Mouse (Mus musculus) bone marrow, adult 2 months (tissue): ENCODE measurements around the gene Mybphl. TPM values are rescaled to one million over a fixed set of nuclear protein-coding genes. Genes with fewer than 3 reads are reported as not detected.

Experiments
- H3K27ac ChIP-seq: fragments of 200-500 bp; 2 replicates; pipeline ENCODE4 v1.5.1; 2012; ENCODE audit warnings: low read depth, mild to moderate bottlenecking, control low read depth, inconsistent platforms, low read length; ENCODE audit not compliant: control insufficient read depth, poor library complexity, insufficient read depth
- H3K4me1 ChIP-seq: fragments of 200-500 bp; 2 replicates; pipeline ENCODE4 v1.6.1; 2011; ENCODE audit warnings: low read length; ENCODE audit not compliant: control insufficient read depth, insufficient read depth
- H3K4me3 ChIP-seq: fragments of 200-500 bp; replicated peaks from 2 replicates; pipeline ENCODE3; 2011; ENCODE audit warnings: mild to moderate bottlenecking, low read depth, low read length, control low read depth; ENCODE audit not compliant: control insufficient read depth
- CTCF ChIP-seq: fragments of 200-500 bp; IDR thresholded peaks from 2 replicates; pipeline ENCODE4 v1.5.1; 2011; ENCODE audit warnings: low read length, control low read depth; ENCODE audit not compliant: control insufficient read depth, insufficient read depth
- POLR2A ChIP-seq: fragments of 200-500 bp; IDR thresholded peaks from 2 replicates; pipeline ENCODE4 v1.6.1; 2011; ENCODE audit warnings: low read depth, mild to moderate bottlenecking, control low read depth, low read length, borderline replicate concordance; ENCODE audit not compliant: control insufficient read depth
- WGBS: fragments of 180-500 bp; shearing (Covaris S2); methylation state at CpG from one replicate; pipeline ENCODE4 v1.1.7; 2018; 5-methylcytosine and 5-hydroxymethylcytosine counted together
- polyA plus RNA-seq: library from polyadenylated mRNA; stranded (reverse); fragments of >200 nt; gene quantifications from 2 replicates; pipeline ENCODE4 v1.2.4, GENCODE M21; 2011; ENCODE audit warnings: low replicate concordance; ENCODE audit not compliant: missing spikeins, insufficient read depth, insufficient read length

Mybphl gene
- polyA plus RNA-seq, 1 experiment: not detected

DNA sequence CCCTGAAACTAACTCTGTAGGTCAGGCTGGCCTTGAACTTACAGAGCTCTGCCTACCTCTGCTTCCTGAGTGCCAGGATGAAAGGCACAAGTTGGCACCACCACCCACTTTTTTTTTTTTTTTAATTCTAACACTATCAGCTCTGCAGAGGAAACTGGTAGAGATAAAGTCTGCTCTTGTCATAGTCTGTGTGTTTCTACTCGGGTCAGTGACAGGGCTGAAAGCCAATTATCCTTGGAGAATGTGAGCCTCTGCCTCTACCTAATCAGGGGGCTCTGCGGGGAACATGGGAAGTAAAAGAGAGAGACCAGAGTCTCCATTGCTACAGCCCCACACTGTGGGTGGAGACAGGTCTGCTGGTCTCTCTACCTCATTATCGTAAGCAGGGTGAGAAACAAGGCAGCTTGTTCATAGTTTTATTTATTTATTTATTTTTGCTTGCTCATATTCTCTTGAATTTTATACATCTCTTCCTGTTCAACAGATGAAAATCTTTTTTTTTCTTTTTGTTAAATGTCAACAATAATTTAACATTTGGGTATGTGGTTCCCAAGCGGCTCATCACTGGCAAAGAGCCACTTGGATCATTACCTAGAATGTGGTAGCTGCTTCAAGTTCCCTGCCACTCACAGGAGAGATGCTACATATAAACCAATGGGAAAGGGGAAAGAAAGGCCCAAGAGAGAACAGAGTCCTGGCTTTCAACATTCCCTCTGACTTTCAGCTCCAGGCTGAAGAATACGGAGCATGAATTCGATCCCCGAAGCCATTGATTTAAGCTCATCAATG is 14.4 kb downstream of the Mybphl start:
- TF ChIP-seq POLR2A (no peak), CTCF (no peak)
- no peak overlapping the region for H3K27ac ChIP-seq
- peaks cover 6% of the 10 kb centered on the region for H3K4me1 ChIP-seq
- H3K4me3 ChIP-seq: no peak overlapping the region
- 78% methylated on average over 7 of the region's 7 CpGs for WGBS

DNA sequence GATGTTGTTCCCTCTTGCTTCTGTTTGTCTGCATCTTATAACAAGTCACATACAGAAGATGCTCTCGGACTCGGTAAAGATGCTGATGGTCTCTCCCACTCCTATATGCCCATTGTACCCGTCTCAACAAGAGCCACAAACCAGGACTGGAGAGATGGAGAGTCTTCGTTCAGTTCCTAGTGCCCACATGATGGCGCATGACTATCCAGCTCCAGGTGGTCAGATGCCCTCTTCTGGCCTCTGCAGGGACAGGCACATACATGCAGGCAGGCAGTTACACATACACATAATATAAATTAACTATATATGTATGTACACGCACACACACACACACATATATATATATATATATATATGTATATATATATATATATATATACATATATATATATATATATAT is 16.0 kb downstream of the Mybphl start:
- Histone ChIP-seq H3K4me3 (no peak overlapping the region), H3K27ac (no peak overlapping the region), H3K4me1 (peaks cover 6% of the 10 kb centered on the region)
- TF ChIP-seq POLR2A (no peak), CTCF (peak; percentile 74)
- WGBS: 68% methylated on average over 6 of the region's 6 CpGs

DNA sequence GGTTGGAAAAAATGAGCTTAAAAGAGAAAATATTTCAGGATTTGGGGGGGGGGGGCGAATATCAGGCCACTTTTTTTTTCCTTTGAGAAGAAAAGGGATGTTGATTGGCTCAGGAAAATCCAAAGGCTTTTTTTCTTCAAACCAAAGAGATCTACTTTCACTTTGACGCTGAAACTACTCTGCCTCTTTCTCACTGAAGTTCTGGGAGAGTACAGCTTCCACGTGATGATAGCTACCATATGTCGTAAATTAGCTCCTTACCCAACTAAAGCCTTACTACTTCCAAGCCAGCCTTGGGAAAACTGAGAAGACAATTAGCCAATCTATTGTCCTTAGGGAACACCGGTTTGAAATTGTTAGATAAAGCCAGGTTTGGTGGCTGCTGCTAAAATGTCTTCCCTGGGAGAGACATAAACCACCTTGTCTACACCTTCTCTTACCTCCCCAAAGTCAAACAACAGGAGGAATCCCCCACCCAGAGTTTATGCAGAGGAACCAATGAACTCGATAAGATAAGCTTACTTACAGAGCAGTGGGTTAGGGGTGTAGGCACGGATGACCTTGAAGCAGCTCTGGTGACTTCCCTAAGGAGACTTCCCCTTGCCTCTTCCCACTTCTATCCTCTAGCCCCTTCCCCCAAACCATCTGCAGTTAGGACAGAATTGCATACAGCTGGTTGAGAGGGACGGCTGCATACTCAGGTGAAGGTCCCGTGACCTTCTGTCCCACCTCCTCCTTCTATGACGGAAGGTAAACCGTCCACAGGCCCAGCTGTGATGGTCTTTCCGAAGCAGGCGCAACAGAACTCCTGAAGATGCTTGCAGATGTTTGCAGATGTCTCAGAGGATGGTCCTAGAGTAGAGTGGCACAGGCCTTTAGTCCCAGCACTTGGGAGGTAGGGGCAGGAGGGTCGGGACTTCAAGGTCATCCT is 17.5 kb downstream of the Mybphl start:
- Histone ChIP-seq H3K4me3 (peak overlapping the region; percentile 34), H3K27ac (no peak overlapping the region), H3K4me1 (peaks cover 6% of the 10 kb centered on the region)
- whole genome bisulfite sequencing: 39% methylated on average over 14 of the region's 14 CpGs
- no peak for TF ChIP-seq CTCF
- no peak for TF ChIP-seq POLR2A

DNA sequence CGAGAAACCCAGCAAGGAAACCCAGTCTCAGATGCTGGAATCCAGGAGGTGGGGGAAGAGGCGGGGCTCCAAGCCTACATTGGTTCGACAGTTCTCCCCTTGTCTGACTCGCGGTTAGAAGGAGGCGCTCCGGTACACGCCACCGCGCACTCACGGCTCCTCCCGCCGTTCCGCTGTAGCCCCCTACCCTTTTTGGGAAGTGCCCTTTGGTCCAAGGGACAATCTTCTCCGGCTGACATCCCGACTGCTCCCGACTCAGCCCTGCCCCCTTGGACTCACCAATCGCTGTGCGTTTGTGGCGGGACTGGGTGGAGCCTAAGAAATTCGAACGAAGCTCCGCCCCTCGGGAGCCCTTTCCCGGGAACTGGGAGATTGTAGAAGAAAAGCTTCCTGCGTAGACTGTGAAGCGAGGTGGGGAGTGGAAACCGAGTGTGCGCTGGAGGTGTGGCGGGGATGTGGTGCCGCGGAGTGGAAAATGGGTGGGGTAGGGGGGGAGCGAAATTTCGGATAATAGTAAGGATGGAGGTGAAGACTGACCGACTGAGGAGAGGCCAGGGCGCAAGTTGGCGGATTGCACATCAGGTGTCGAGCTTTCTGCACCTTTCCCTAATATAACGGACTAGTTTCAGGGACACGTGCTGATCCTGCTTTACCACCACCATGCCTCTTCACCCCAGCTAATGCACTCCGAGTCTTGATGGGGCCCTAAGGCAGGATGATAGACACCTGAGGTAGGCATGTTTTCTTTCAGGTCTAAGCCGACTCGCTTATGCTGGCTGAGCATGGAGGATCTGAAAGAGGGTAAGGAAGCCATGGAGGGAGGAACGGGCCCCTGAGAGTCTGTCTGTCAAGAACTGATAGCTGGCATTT is 19.0 kb downstream of the Mybphl start, which contains the start of gene Psrc1:
Gene Psrc1 (plus strand): TSS at position 355 of the 870 bp plus-strand sequence.
- no peak for TF ChIP-seq CTCF
- TF ChIP-seq POLR2A: peak; percentile 13; the same call in 1 of the 2 replicates
- 2% methylated on average over 44 of the region's 44 CpGs for WGBS
- Histone ChIP-seq H3K27ac (peak within 1 kb of the TSS; percentile 7; the same call in 1 of the 2 replicates), H3K4me1 (peaks cover 6% of the 10 kb centered on the region), H3K4me3 (peak within 1 kb of the TSS; percentile 93)

DNA sequence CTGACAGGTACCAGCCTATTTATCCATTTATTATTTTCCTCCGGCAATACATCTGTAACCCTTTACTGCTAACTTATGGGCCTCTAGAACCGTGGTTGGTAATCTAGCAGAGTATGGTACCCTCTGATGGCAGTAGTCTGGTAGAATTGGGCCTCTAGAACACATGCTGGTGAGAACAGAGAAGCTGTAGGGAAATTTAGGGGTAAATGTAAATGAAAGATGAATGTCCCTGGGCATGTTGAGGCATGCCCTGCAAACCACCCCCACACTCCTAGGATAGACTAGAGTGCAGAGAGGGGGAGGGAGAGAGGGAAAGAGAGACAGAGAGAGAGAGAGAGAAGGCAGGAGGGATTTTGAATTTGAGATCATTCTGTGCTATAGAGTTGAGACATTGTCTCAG is 19.7 kb downstream of the Mybphl start:
- peak overlapping the region; percentile 93 for H3K4me3 ChIP-seq
- TF ChIP-seq CTCF (no peak), POLR2A (no peak)
- peaks cover 7% of the 10 kb centered on the region for H3K4me1 ChIP-seq
- WGBS: 66% methylated on average over 2 of the region's 2 CpGs
- H3K27ac ChIP-seq: no peak overlapping the region

DNA sequence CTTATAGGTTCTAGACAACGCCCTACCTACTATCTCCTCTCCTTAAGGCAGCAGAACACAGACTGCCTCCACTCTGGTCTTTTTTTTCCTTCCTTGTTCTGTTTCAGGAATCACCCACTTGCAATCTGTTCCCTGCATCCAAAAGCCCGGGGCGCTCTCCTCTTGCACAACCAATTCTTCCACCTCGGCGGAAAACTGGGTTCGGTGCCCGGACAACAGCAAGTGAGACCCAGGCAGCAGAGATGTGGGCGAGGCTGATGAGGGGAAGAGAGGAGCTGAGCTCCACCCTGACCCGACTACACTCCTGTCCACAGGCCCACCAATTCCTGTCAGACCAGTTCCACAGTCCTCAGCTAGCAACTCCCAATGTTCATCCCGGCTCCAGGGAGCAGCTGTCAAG is 21.5 kb downstream of the Mybphl start:
- H3K4me1 ChIP-seq: peaks cover 8% of the 10 kb centered on the region

DNA sequence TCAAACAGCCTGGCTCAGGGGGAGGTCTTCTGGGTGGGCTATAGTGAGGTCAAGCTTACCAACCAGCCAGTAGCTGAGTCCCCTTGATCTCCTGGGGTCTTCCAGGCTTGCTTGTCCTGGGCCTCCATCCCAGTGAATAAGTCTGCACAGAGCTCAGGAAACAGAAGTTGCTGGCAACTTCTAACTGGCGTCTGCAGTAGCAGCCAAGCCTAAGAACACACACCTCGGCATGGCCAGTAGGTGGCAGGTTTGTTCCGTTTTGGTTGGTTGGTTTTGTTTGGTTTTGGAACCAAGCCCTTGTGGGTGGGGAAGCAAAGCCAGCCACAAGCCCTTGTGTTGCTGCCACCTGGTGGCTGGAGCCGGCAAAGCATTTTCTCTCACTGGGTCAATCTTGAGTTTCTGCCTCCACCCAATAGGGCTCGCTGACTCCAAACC is 24.4 kb downstream of the Mybphl start:
- Histone ChIP-seq H3K4me1 (peaks cover 1% of the 10 kb centered on the region; the same call in 1 of the 2 replicates), H3K4me3 (no peak overlapping the region), H3K27ac (no peak overlapping the region)
- 0% methylated on average over 5 of the region's 5 CpGs for WGBS
- TF ChIP-seq CTCF (peak; percentile 99), POLR2A (no peak)

More for the DNA sequence above, 21.5 kb downstream of the Mybphl start:
- WGBS: 86% methylated on average over 10 of the region's 10 CpGs
- Histone ChIP-seq H3K4me3 (no peak overlapping the region), H3K27ac (no peak overlapping the region)
- TF ChIP-seq POLR2A: no peak
- no peak for TF ChIP-seq CTCF

DNA sequence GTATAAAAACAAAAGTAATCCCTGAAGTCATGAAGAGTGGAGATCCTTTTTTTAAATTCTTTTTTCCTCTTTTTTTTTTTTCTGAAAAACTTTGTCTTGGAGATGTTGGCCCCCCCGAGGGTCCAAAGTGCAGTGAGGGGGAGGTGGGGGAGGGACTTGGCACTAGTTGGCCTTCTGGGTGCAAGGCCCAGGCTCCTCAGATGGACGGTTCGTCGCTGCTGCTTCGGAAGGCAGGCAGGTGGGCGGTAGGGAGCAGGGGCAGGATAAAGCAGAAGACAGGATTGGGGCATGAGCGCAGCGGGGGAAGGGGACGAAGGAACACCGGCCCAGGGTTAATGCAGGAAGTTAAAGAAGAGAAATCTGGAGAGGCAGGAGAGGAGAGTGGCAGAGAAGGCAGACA is 27.6 kb downstream of the Mybphl start:
- no peak overlapping the region for H3K27ac ChIP-seq
- no peak overlapping the region for H3K4me3 ChIP-seq
- TF ChIP-seq POLR2A: no peak
- no peak for TF ChIP-seq CTCF
- 68% methylated on average over 10 of the region's 10 CpGs for WGBS
- peaks cover 1% of the 10 kb centered on the region; the same call in 1 of the 2 replicates for H3K4me1 ChIP-seq
